Mouse (Mus musculus): ENCODE measurements at regions not wholly inside any gene's neighbourhood (a gene's known extent, or its start where the extent isn't known, plus 50 kb on each side); places are given as distances from the start of the nearest gene placed in this dataset.

DNA sequence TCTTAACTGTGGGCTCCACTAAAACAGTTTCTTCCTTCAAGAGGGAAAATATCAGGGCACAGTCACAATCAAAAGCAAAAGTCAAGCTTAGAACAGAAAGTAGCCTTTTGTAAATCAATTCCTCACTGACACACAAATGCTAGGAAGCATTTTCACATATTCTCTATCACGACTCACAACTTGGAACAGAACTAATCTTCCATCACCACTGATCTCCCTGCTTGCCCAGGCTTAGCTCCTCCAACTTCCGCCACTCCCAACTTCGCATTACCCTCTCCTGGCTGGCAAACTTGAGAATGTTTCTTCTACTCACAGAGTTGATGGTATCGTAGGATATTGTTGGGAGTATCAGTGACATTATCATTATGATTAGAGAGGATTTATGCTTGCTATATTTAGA lies 284.7 kb downstream of the Cdh11 start:
- Histone ChIP-seq H3K4me3 (replicated peaks; ENCODE audit: low read length) (no peak overlapping the region), H3K27me3 (ENCODE audit: control insufficient read depth, insufficient read depth, low read length) (no peaks in the 10 kb centered on the region), H3K27ac (ENCODE audit: low read length) (no peak overlapping the region), H3K9me3 (replicated peaks; ENCODE audit: control insufficient read depth, low read length) (no peaks in the 10 kb centered on the region), H3K36me3 (ENCODE audit: control insufficient read depth, insufficient read depth, low read length) (no peaks in the 10 kb centered on the region), H3K4me2 (ENCODE audit: low read depth, low read length) (no peak overlapping the region), H3K9ac (ENCODE audit: low read length) (no peak overlapping the region), H3K4me1 (ENCODE audit: control insufficient read depth, insufficient read depth, low read length) (0 out of 2 replicates have a peak, but pooled peaks cover 3% of the 10 kb centered on the region)
- no peak for ATAC-seq (ENCODE audit: insufficient read depth, low FRiP score)
- 71% methylated on average over 4 of the region's 4 CpGs for WGBS

DNA sequence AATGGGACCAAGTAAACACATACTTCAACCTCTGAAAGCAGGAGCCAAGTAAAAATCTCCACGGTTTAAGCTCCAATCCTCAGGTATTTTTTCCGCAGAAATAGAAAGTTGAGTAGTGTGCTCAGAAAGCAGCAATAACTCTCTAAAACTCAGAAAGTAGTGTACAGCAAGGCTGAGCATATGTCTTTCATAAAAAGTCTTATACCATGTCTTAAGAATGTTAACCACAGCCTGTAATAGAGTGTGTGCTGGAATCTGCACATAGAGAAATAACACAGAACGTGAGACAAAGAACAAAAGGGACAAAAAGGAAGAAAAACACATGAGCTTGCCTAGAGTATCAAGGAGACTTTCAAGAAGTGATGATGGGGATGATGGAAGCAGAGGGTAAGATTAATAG lies 285.2 kb downstream of the Cdh11 start:
- H3K36me3 ChIP-seq (ENCODE audit: control insufficient read depth, insufficient read depth, low read length) = no peaks in the 10 kb centered on the region
- no peak for ATAC-seq (ENCODE audit: insufficient read depth, low FRiP score)
- 0 out of 2 replicates have a peak, but pooled peaks cover 3% of the 10 kb centered on the region for H3K4me1 ChIP-seq (ENCODE audit: control insufficient read depth, insufficient read depth, low read length)
- H3K4me2 ChIP-seq (ENCODE audit: low read depth, low read length) = no peak overlapping the region
- WGBS = 65% methylated on average over 3 of the region's 3 CpGs
- H3K9me3 ChIP-seq (replicated peaks; ENCODE audit: control insufficient read depth, low read length) = no peaks in the 10 kb centered on the region
- no peak overlapping the region for H3K9ac ChIP-seq (ENCODE audit: low read length)
- no peaks in the 10 kb centered on the region for H3K27me3 ChIP-seq (ENCODE audit: control insufficient read depth, insufficient read depth, low read length)
- H3K4me3 ChIP-seq (replicated peaks; ENCODE audit: low read length) = no peak overlapping the region
- no peak overlapping the region for H3K27ac ChIP-seq (ENCODE audit: low read length)

DNA sequence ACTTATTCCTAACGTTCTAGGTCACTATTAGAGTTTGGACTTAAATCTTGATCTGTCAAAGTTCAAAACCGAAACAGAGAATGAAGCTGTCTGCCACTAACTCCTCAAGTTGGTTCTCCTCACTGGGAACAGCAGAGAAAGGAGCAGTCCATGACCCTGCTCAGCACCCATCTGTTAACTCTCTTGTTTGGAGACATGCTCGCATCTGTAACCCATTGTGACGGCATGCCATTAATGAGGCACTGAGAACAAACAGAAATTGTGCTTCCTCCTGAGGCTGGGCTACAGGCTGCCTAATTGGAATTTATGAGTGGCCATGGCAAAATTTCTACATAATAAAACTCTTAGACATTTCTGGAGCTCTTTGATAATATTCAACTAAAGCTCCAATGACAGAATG lies 286.4 kb downstream of the Cdh11 start:
- Histone ChIP-seq H3K4me1 (ENCODE audit: control insufficient read depth, insufficient read depth, low read length) (0 out of 2 replicates have a peak, but pooled peaks cover 3% of the 10 kb centered on the region), H3K4me3 (replicated peaks; ENCODE audit: low read length) (no peak overlapping the region), H3K36me3 (ENCODE audit: control insufficient read depth, insufficient read depth, low read length) (no peaks in the 10 kb centered on the region), H3K9ac (ENCODE audit: low read length) (no peak overlapping the region), H3K27me3 (ENCODE audit: control insufficient read depth, insufficient read depth, low read length) (no peaks in the 10 kb centered on the region), H3K4me2 (ENCODE audit: low read depth, low read length) (no peak overlapping the region), H3K27ac (ENCODE audit: low read length) (no peak overlapping the region), H3K9me3 (replicated peaks; ENCODE audit: control insufficient read depth, low read length) (no peaks in the 10 kb centered on the region)
- 49% methylated on average over 4 of the region's 4 CpGs for WGBS
- ATAC-seq (ENCODE audit: insufficient read depth, low FRiP score) = no peak

DNA sequence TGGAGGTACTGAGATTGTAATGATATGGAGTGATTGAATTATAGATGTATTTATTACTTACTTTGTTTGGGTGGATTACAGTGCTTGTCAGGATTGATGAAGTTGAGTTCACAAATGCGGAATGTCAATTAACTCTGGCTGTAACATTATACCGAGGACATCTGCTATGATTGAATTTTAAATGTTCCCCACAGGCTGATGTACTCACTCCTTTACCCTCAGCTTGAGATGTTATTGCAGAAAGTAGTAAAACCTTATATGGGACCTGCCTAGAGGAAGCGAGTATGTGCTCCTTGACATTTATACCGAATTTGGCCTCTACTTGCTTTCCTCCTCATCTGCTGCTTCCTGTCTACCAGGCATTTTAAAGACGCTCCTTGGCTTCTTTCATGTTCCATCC lies 288.3 kb downstream of the Cdh11 start:
- H3K4me1 ChIP-seq (ENCODE audit: control insufficient read depth, insufficient read depth, low read length) = 0 out of 2 replicates have a peak, but pooled peaks cover 3% of the 10 kb centered on the region
- no peaks in the 10 kb centered on the region for H3K36me3 ChIP-seq (ENCODE audit: control insufficient read depth, insufficient read depth, low read length)
- peak overlapping the region; percentile 33; the same call in 1 of the 2 replicates for H3K27ac ChIP-seq (ENCODE audit: low read length)
- H3K9me3 ChIP-seq (replicated peaks; ENCODE audit: control insufficient read depth, low read length) = no peaks in the 10 kb centered on the region
- no peak for ATAC-seq (ENCODE audit: insufficient read depth, low FRiP score)
- H3K4me2 ChIP-seq (ENCODE audit: low read depth, low read length) = no peak overlapping the region
- no peaks in the 10 kb centered on the region for H3K27me3 ChIP-seq (ENCODE audit: control insufficient read depth, insufficient read depth, low read length)
- WGBS = 62% methylated on average over 5 of the region's 5 CpGs
- no peak overlapping the region for H3K9ac ChIP-seq (ENCODE audit: low read length)
- H3K4me3 ChIP-seq (replicated peaks; ENCODE audit: low read length) = no peak overlapping the region

DNA sequence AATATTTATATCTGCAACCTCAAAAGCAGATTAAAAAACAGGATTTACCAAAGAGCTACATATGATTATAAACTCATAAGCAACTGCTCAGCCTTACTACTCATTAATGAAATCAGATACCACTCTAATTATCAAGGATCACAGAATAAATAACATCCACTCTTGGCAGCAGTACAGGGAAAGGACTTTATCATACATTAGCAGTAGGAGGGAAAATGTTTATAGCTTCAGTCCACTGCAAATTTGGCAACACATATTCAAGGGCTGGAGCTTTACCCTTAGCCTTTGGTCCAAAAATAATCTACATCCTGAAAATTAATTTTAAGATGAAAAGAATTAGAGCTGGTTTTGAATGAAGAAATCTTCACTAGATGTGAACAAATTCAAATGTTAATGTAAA lies 288.7 kb downstream of the Cdh11 start:
- H3K4me1 ChIP-seq (ENCODE audit: control insufficient read depth, insufficient read depth, low read length) = 0 out of 2 replicates have a peak, but pooled peaks cover 3% of the 10 kb centered on the region
- no peak overlapping the region for H3K4me3 ChIP-seq (replicated peaks; ENCODE audit: low read length)
- no peak overlapping the region for H3K4me2 ChIP-seq (ENCODE audit: low read depth, low read length)
- no peak overlapping the region for H3K9ac ChIP-seq (ENCODE audit: low read length)
- H3K27me3 ChIP-seq (ENCODE audit: control insufficient read depth, insufficient read depth, low read length) = no peaks in the 10 kb centered on the region
- H3K36me3 ChIP-seq (ENCODE audit: control insufficient read depth, insufficient read depth, low read length) = no peaks in the 10 kb centered on the region
- no peaks in the 10 kb centered on the region for H3K9me3 ChIP-seq (replicated peaks; ENCODE audit: control insufficient read depth, low read length)
- ATAC-seq (ENCODE audit: insufficient read depth, low FRiP score) = no peak
- no peak overlapping the region for H3K27ac ChIP-seq (ENCODE audit: low read length)

DNA sequence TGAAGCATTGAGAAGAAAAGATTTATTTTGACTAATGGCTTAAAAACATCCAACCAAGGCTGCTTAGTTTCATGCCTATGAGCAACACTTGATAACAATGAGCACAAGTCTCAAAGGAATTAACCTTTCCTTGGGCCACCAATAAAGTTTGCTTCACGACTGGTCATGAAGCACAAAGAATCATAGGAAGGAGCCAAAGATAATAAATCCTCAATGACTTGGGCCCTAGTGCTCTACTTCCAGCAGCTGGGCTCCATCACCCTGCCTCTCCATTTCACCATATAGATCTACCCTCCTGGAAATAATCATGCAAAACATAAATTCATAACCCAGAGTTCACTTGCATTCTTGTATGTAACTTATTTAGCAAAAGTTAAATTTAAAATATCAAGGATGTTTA lies 289.4 kb downstream of the Cdh11 start:
- WGBS = 26% methylated on average over 1 of the region's 1 CpGs
- Histone ChIP-seq H3K27me3 (ENCODE audit: control insufficient read depth, insufficient read depth, low read length) (no peaks in the 10 kb centered on the region), H3K4me2 (ENCODE audit: low read depth, low read length) (no peak overlapping the region), H3K4me1 (ENCODE audit: control insufficient read depth, insufficient read depth, low read length) (0 out of 2 replicates have a peak, but pooled peaks cover 3% of the 10 kb centered on the region), H3K36me3 (ENCODE audit: control insufficient read depth, insufficient read depth, low read length) (no peaks in the 10 kb centered on the region), H3K27ac (ENCODE audit: low read length) (no peak overlapping the region), H3K4me3 (replicated peaks; ENCODE audit: low read length) (no peak overlapping the region), H3K9me3 (replicated peaks; ENCODE audit: control insufficient read depth, low read length) (no peaks in the 10 kb centered on the region), H3K9ac (ENCODE audit: low read length) (no peak overlapping the region)
- ATAC-seq (ENCODE audit: insufficient read depth, low FRiP score) = no peak

DNA sequence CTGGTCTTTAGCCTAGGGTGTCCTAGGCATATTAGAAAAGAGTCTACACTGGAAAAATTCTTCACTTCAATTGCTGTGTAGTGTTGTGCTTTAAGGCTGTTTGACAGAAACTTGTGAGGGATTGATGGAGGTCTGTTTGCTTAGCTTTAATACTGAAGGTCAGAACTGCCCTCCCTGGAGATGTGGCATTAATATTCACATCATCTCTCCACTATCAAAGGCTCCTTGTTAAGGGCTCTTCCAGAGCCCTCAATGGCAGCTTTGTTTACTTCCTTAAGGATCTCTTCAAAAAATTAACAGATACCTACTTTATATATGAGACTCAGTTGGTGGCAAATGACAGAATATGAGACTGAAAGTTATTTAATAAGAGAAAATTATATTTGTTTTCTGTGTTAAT lies 294.4 kb downstream of the Cdh11 start:
- Histone ChIP-seq H3K9ac (ENCODE audit: low read length) (no peak overlapping the region), H3K4me1 (ENCODE audit: control insufficient read depth, insufficient read depth, low read length) (no peaks in the 10 kb centered on the region), H3K4me3 (replicated peaks; ENCODE audit: low read length) (no peak overlapping the region), H3K4me2 (ENCODE audit: low read depth, low read length) (no peak overlapping the region), H3K36me3 (ENCODE audit: control insufficient read depth, insufficient read depth, low read length) (no peaks in the 10 kb centered on the region), H3K27ac (ENCODE audit: low read length) (no peak overlapping the region), H3K27me3 (ENCODE audit: control insufficient read depth, insufficient read depth, low read length) (no peaks in the 10 kb centered on the region), H3K9me3 (replicated peaks; ENCODE audit: control insufficient read depth, low read length) (no peaks in the 10 kb centered on the region)
- ATAC-seq (ENCODE audit: insufficient read depth, low FRiP score) = no peak

DNA sequence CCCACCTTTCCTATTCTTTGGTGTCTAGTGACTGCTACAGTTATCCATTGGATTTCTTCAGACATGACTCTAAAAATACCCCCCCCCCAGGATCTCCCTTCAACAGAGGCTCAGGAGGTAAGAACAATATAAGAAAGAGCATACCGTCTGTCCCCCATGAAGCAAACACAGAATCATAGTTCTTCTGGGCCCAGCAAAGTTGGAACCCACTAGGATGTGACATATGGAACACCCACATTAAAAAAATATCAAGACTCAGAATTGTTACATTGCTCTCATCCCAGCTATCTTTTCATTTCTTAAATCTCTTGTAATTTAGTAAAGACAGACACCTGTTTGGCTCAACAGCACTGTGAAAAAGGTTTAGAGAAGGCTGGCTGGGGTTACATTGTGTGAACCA lies 297.2 kb downstream of the Cdh11 start:
- no peak overlapping the region for H3K27ac ChIP-seq (ENCODE audit: low read length)
- H3K9ac ChIP-seq (ENCODE audit: low read length) = no peak overlapping the region
- no peaks in the 10 kb centered on the region for H3K9me3 ChIP-seq (replicated peaks; ENCODE audit: control insufficient read depth, low read length)
- H3K27me3 ChIP-seq (ENCODE audit: control insufficient read depth, insufficient read depth, low read length) = no peaks in the 10 kb centered on the region
- H3K4me2 ChIP-seq (ENCODE audit: low read depth, low read length) = no peak overlapping the region
- no peak overlapping the region for H3K4me3 ChIP-seq (replicated peaks; ENCODE audit: low read length)
- no peak for ATAC-seq (ENCODE audit: insufficient read depth, low FRiP score)
- H3K36me3 ChIP-seq (ENCODE audit: control insufficient read depth, insufficient read depth, low read length) = no peaks in the 10 kb centered on the region
- 92% methylated on average over 1 of the region's 1 CpGs for WGBS
- no peaks in the 10 kb centered on the region for H3K4me1 ChIP-seq (ENCODE audit: control insufficient read depth, insufficient read depth, low read length)

DNA sequence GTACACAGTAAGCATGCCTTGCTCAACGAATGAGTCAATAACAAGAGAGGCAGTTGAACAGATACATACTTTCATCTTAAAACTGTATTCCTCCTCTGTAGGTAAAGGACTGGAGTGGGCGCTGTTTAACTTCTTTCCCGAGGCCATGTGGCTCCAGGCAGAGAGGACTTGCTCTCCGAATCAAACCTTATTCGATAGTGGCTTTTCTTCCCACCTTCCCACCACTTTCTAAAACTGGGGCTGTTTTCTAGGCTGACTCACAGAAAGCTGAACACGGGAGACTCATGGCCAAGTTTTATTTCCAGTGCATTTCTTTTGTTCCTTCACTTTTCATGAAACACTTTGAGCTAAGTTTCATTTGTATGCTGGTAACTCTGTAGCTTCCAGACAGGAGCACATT lies 297.6 kb downstream of the Cdh11 start:
- Histone ChIP-seq H3K9me3 (replicated peaks; ENCODE audit: control insufficient read depth, low read length) (no peaks in the 10 kb centered on the region), H3K4me3 (replicated peaks; ENCODE audit: low read length) (no peak overlapping the region), H3K36me3 (ENCODE audit: control insufficient read depth, insufficient read depth, low read length) (no peaks in the 10 kb centered on the region), H3K27me3 (ENCODE audit: control insufficient read depth, insufficient read depth, low read length) (no peaks in the 10 kb centered on the region), H3K9ac (ENCODE audit: low read length) (no peak overlapping the region), H3K27ac (ENCODE audit: low read length) (no peak overlapping the region), H3K4me1 (ENCODE audit: control insufficient read depth, insufficient read depth, low read length) (no peaks in the 10 kb centered on the region), H3K4me2 (ENCODE audit: low read depth, low read length) (no peak overlapping the region)
- ATAC-seq (ENCODE audit: insufficient read depth, low FRiP score) = no peak
- 78% methylated on average over 6 of the region's 6 CpGs for WGBS
